Mouse (Mus musculus) naive thymus-derived CD4-positive, alpha-beta T cell, adult 2 months (primary cell): ENCODE results near the gene Ube2q2.
A peak's percentile ranks its signal among the peaks of the same experiment; 100 is the strongest.
"Not testable (repeated sequence)": the region's sequence is repeated elsewhere in the genome, so short reads cannot be mapped to it uniquely, and the experiment has no call there.

ENCODE experiments used
- DNase-seq: peaks from one replicate; pipeline ENCODE4 v3.0.0-alpha.2; 2011; ENCODE audit warnings: low read depth

The Ube2q2 gene

DNA sequence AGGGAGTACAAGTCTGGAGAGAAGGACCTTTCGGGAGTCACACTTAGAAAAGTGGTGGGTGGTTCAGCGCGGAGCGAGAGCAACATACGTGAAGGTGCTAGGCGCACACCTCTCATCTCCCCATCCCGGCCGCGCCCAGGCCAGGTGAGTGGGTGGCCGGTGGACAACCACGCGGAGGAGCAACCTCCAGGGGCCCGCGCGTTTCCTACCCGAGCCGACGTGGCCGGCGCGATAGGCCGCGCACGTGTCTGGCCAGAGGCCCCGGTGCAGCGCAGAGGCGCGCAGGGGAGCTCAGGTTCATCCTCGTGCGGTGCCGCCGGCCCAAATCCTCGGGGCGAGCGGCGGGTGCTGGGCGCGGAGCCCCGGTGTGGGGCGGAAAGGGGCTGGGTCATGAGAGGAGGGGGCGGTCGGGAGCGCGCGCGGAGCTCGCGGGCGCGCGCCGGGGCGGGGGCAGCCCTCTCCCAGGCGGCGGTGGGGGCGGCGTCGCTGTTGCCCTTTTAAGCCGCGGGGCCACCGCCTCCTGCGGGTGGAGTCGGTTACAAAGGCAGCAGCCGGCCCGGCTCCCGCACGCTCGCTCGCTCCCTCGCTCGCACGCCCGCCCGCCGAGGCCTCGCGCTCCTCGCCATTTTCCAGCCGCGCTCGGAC, at the start of gene Ube2q2:
TSS of gene Ube2q2 (plus strand) at position 1 of the 645 bp plus-strand sequence.
- peak; percentile 82 for DNase-seq

DNA sequence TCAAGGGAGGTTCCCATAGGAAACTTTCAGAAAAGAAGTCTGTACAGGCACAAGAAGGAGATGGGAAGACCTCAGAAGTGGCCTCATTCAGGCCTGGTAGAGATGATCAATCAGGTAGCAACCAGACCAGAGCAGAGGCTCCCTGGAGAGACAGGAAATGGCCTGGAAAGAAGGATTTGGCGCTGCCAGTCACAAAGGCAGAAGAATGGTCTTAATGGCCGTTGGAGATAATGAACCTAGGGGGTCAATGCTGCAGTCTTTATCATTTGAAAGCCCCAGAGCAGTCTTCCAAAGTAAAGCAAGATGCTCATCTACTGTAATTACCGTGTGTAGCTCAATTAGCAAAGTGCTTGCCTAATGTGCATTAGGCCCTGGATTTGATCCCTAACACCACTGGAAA, 47.5 kb upstream of the Ube2q2 start:
- no peak for DNase-seq

DNA sequence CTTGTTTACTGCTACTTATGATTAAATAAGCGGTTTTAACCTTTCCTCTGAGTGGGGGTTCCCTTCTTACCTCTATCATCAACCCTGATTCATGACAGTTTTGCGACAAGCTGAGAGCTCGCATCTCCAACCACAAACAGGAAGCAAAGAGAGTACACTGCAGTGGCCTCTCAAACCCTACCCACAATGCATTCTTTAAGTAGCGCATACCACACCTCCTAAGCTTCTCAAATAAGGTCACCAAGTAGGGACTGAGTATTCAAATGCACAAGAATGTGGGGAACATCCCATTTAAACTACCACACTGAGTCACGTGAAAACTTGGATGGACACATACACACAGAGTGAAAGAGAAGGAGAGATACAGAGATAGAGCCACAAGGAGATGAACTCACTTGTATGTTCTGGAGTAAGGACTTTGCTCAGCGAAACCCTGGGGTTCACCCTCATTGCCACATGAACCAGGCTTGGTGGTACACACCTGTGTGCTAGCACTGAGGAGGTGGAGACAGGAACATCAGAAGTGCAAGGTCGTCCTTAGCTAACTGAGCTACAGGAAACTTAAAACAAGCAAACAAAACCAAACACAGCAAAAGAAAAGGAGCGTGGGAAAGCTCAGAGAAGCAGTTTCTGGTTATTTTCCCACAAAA, 46.3 kb upstream of the Ube2q2 start:
- no peak for DNase-seq

DNA sequence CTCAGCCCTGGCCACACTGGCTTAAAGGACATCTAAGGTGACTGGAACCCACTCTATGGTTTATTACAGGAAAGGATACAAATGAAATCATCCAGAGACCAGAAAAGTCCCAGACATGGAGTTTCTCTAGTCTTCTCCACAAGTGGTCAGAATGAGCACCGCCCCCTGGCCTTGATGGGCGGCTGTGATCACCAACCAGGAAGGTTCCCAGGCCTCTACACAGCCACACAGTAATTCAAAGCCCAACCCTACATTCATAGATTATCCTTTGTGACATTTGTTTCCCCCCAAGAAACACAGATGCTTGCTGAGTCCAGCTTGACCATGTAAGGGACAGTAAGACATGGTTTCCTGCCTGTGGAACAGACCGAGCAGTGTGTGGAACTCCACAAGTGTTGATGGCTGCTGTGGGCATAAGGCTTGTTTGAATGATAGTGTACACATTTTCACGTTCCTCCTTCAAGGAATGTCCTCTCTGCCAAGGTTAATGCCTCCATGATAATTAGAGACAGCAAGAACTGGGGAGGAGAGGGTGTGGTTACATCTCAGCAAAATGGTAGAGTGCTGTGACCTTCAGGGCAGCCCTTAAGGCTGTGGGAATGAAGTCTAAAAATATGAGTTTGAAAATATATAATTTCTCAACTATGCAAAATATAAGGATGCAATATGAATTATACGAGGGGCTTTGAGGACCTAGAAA, 45.6 kb upstream of the Ube2q2 start:
- DNase-seq: no peak

DNA sequence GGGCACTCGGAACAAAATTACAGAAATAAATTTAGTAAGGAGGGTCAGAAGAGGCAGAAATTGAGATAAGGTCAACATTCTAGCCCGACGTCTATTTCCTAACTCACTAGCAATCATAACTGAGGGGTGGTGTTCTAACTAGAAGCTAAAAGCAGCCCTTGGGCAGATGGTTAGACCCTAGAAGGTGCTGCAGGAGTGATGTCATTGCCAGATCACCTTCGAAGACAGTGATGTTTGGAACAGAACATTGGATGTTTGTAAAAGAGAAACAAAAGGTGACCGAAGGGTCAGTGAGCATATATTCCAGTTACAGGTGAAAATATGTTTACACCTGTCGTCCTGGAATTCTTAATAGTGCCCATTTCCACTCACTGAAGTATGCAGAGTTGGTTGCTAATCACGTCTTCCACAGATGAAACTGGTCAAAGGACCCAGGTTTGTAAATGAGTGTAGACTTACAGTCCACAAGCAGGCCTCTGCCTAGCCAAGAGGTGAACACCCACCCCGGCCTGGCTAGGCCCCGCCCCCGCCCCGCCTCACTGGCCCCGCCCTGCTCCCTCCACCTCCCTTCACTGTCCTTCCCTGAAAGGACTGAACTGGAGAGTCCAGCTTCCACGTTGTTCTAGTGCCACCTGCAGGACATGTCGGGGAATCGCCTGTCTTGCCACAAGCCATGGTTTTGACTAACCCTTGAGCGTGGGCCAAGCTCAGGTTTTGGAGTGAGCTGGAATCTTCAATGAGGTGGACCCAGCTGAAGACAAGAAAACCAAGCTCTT, 38.4 kb upstream of the Ube2q2 start:
- peak; percentile 82 for DNase-seq

DNA sequence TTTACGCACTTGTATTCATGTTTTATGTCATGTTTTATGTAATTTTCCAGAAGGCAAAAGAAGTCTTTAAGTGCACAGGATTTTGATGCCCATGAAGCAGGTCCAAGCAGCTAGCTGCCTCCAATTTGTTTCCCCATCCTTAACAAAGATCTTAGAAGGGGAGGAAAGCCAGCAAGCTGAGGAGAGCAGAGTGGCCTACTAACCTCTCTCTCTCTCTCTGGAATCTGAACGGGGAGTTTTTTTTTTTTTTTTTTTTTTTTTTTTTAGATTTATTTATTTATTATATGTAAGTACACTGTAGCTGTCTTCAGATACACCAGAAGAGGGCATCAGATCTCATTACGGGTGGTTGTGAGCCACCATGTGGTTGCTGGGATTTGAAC, 37.8 kb upstream of the Ube2q2 start:
- DNase-seq: not testable (repeated sequence)

DNA sequence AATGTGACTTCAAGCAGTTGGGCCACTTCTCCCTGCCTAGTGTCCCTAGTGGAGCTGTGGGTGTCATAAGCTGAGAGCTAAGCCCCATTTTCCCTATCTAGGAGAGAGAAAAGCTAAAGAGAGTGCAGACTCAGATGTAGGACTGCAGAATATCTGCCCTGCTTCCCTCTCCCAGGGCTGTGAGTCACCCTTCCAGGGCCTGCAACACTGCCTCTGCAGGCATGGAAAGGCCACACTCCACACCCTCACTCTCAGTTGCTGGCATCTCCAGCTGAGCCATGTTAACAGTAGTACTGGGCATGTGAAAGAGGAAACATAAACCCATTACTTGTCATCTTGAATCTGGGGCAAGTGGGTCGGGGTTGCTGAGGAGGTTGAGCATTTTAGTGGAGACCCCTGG, 33.9 kb upstream of the Ube2q2 start:
- DNase-seq: no peak

DNA sequence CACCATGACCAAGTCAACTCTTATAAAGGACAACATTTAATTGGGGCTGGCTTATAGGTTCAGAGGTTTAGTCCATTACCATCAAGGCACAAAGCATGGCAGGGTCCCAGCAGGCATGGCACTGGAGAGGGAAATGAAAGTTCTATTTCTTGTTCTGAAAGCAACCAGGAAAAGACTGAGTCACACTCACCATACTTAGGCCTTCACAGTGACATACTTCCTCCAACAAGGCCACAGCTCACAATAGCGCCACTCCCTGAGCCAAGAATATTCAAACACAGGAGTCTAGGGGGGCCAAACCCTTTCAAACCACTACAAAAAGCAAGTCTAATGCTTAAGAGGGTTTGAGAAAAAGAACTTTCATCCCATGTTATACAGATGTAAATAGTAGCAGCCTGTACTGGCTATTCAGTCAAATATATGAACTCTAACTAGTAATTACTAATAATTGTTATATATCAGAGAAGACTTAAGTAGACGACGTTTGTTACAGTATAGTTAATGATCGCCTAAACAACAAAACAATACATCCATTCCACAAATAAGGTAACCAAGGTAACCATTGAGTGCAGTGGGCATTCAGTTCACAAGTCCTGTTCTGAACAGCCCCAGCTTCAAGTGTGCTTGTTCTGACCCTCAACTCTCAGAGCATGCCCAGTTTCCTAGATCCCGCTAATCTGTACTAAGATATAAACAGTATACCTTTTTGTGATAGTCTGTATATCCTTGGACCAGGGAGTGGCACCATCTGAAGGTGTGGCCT, 31.2 kb upstream of the Ube2q2 start:
- no peak for DNase-seq

DNA sequence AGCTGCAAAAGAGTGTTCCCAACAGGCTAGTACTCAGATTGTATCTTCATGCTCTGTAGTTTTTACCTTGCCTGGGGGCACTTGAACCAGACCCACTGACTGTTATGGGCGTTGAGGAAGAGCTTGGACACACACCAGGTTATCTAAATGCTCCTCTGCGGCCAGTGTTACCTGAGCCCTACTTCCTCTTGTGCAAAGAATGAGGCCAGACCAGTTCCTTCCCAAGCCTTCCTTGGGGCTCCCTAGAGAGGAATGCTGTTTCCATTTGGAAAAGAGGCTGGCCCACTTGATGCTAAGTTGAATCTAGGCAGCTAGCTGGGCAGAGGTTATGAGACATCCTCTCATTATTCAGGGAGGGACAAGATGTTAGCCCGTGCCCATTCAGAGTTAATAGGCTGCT, 26.1 kb upstream of the Ube2q2 start:
- DNase-seq: no peak

DNA sequence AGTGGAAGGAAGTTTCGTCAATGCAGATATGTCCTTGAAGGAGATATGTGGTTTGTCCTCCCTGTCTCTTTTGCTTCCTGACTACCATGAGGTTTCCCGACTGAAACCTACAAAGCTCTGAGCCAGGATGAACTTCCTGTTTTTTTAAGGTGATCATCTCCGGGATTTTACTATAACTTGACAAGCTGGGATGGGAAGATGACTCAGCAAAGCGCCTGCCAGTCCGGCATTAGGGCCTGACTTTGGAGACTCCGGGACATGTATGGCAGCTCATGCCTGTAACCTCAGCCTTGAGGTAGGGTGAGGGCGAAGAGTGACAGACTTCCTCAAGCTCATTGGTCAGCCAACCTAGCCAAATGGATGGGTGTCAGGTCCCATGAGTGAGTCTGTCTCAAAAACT, 22.9 kb upstream of the Ube2q2 start:
- DNase-seq: no peak

DNA sequence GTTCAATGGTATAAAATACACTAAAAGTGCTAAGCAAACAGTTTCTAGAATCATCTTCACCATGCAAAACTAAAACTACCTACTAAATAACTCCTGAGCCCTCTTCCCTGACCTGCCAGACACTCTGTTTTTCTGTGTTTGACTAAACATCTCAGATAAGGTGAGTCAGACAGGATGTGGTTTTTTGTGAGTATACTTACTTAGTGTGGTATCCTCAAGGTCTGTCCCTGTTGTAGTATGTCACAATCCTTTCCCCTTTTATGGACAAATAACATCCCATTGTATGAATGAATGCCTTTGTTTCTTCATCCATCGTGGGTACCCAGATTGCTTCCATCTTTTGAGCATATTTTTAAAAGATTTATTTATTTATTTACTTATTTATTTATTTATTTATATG, 22.4 kb upstream of the Ube2q2 start:
- peak; percentile 48 for DNase-seq

DNA sequence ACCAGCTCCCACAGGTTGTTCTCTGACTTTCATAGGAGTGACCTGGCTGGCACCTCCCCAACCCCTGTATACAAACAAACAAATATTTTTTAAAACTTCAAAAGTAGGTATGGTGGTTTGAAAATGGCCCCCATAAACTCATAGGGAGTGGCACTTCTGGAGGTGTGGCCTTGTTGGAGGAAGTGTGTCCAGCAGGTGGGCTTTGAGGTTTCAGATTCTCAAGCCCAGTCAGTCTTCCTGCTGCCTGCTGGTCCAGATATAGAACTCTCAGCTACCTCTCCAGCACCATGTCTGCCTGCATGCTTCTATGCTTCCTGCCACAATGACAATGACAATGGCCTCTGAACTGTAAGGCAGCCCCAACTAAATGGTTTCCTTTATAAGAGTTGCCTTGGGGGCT, 16.8 kb upstream of the Ube2q2 start:
- no peak for DNase-seq

DNA sequence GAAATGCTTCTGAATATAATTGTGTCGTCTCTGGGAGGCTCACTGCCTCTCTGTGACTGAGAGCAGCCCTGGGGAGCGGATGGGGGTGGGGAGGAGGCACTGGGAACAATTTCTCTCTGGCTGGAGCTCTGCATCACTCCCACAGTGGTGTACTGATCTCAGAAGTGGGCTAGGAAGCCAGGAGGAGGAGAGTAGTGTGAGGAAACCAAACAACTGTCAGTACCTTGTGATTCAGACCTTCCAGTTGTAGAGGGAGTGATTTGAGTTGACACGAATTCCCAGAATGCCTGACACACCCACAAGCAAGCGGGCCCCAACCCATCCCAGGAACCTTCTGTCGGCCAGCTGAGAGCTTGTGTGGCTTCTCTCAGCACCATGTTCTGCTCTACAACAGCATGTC, 12.1 kb upstream of the Ube2q2 start:
- no peak for DNase-seq

DNA sequence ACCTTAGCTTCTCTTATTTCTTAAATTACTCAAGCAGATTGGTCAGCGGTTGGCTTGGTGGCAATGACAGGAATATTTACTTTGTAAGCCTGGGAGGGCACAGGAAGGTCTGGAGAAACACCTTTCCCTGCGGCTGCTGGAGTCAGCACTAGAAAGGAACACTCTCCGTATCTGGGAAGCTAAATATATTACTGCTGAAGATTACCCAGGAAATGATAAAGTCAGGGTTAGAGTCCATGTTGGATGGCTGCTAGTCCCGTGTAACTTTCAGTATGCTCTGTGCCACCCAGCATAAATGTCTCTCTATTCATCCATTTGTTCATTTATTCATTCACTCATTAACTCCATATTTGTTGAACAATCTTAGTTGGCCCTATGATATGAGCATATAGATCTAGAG, 11.5 kb upstream of the Ube2q2 start:
- DNase-seq: no peak

DNA sequence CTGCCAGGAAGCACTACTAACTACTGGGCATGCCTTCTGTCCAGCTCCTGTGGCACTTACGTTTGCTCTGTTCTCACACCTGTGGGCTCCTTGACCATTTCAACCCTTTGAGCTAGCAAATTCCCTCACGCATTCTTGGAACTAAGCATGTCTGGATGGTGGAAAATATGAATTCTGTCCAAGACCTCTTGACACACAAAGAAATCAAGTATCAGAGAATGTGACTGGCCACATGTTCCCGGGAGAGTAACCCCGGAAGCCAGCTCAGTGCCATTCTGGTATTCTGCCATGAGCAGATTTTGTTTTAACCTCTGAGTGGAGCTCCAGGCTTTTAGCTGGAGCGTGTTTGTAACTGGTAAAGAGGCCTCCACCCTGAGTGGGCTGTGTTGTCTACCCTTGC, 8.7 kb upstream of the Ube2q2 start:
- DNase-seq: no peak

DNA sequence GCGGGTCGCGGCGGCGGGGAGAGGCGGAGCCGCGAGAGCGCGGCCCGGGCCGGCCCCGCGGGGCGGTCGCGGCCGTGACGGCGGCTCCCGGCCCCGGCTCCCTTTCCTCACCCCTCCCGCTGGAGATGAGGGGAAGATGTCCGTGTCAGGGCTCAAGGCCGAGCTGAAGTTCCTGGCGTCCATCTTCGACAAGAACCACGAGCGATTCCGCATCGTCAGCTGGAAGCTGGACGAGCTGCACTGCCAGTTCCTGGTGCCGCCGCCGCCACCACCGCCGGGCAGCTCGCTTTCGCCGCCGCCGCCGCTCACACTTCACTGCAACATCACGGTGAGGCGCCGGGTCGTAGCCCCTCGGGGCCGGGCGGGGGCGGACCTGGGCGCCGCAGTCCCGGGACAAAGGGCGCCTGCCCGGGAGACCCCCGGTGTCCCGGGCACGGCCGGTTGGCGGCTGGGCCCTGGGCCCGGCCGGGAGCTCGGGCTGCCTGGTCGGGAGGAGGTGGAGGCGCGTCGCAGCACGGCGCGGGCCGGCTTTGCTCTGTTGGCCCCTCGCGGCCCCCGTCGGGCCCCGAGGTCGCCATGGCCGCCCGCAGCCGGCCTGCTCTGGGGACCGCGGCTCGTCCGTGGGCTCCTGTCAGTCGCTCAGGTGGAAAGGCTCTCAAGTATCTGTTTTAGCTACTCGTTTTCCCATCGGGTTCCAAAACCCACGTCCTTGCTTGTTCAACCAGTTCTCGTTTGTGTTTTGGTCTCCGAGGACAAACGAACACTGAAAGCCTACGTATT, 1.0 kb downstream of the Ube2q2 start:
- peak; percentile 56 for DNase-seq

DNA sequence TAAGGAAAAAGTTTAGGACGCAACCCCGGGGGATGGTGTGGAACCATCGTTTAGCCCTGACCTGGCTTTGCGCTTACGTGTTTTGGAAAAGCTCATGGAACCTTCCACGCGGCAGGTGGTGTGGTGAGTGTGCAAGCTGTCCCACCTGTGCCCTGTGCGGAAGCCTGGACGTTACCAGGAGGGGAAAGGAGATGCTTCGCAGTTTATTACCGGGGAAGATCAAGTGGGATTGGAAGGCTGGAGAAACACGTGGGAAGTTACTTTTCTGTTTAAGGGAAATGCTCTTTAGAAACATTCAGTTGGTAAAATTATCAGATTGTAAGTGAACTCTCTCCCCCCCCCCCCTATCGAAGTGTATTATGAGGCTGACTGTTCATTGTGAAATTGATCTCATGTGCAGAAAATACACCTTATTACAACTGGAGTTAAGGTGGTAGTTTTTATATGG, 1.6 kb downstream of the Ube2q2 start:
- no peak for DNase-seq

DNA sequence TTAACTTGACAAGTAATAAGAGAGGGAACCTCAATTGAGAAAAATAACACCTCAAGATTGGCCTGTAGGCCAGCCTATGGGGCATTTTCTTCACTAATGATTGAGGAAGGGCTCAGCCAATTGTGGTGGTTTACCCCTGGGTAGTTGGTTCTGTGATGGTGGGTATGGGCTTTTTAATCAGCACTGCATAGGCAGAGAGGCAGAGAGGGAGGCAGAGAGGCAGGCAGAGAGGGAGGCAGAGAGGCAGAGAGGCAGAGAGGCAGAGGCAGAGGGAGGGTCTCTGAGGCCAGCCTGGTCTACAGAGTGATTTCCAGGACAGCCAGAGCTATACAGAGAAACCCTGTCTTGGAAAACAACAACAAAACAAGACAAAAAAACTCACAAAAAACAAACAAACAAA, 2.4 kb downstream of the Ube2q2 start:
- DNase-seq: no peak

DNA sequence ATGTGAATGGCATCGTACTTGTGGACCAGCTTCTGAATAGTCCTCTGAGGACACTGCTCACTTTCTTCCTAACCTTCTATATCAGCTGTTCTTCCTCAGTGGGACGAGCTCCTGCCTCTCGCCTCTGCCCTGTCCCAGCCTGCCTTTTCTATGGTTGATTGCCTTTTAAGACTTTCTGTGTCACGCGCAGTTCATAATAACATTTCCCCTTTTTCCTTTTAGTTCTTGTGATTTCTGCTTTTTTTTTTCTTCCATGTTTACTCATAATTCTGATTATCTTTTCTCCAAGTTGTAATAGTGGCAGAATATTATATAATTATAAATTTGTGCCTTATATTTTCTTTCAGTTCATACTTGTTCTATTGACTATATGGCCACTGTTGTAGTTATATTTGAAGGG, 4.3 kb downstream of the Ube2q2 start:
- DNase-seq: no peak

DNA sequence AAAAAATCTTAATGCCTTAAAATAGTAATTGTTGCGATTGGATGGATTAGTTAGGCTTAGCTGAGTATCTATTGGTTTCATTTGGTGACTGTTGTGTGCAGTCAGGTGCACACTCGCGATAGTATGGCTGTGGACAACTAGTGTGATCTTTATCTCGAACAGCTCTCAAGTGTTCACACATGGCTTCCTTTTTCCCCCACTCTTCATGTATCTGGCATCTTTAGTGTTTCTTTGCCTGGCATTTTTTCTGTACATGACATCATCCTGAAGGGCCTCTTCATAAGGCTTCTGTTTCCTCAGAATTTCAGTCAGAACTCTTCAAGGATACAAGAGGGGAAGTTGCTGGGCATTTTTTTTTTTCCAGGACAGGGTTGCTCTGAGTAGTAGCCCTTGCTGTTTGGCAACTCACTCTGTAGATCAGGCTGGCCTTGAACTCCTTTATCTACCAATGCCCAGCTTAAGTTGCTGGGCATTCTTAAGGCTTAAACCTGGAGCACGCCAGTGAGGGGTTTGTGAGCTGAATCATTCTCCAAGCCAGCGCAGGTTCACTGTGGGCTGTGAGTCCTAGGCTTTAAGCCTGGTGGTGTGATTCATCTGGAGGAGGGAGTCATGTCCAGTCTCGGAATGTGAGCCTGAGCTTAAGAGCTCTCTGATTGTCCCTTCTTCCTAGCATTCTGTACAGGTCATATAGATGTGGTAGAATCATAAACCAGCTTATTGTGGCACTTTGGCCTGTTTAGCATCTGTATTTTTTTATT, 22.2 kb downstream of the Ube2q2 start:
- DNase-seq: no peak
